Mouse (Mus musculus): ENCODE measurements at regions not wholly inside any gene's neighbourhood (a gene's known extent, or its start where the extent isn't known, plus 50 kb on each side); places are given as distances from the start of the nearest gene placed in this dataset.

DNA sequence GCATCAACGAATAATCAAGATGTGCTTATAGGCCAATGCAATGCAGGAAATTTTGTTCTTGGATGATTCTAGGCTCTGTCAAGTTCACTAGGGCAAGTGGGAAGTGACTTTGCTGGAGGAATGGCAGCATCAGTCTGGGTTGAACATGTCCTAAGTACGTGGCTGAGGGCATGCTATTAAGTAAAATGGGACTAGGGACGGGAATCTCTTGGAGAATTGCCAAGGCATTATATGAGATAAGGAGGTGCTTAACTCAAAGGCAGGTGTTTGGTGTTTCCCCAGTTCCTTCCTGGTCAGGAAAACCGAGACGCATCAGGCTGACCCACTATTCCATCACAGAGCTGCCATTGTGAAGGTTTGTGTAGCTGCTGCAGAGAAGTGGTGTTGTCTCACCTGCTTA lies 307.0 kb downstream of the Med13l start:
- TF ChIP-seq CHD2 (IDR thresholded peaks at IDR 0.05; ENCODE audit: low read length) (no peak), USF2 (IDR thresholded peaks at IDR 0.05; ENCODE audit: borderline replicate concordance in 1 of 2, insufficient read depth in 1 of 2, low read depth in 1 of 2, low read length in 2 of 2) (no peak), POLR2AphosphoS5 (IDR thresholded peaks at IDR 0.05; ENCODE audit: borderline replicate concordance, low read depth, low read length) (no peak), CTCF (IDR thresholded peaks at IDR 0.05 in 2 of 3, conservative IDR thresholded peaks at IDR 0.05 in 1 of 3; ENCODE audit: control insufficient read depth in 1 of 3, insufficient read depth in 1 of 3, low read depth in 2 of 3, low read length in 3 of 3, poor library complexity in 1 of 3, severe bottlenecking in 1 of 3) (no peak), POLR2A (IDR thresholded peaks at IDR 0.05; ENCODE audit: control insufficient read depth in 1 of 2, insufficient read depth in 1 of 2, low read depth in 1 of 2, low read length in 2 of 2, poor library complexity in 1 of 2) (no peak), GABPA (IDR thresholded peaks at IDR 0.05; ENCODE audit: low read depth, low read length) (no peak), JUND (IDR thresholded peaks at IDR 0.05; ENCODE audit: low read depth, low read length) (no peak), TBP (IDR thresholded peaks at IDR 0.05; ENCODE audit: low read depth, low read length) (no peak), ELF1 (IDR thresholded peaks at IDR 0.05; ENCODE audit: low read depth, low read length) (no peak), GATA1 (IDR thresholded peaks at IDR 0.05; ENCODE audit: low read depth, low read length) (no peak), BHLHE40 (IDR thresholded peaks at IDR 0.05; ENCODE audit: borderline replicate concordance, low read depth, low read length) (no peak), RAD21 (IDR thresholded peaks at IDR 0.05; ENCODE audit: low read depth, low read length) (no peak), MYC (IDR thresholded peaks at IDR 0.05; ENCODE audit: low read depth, low read length) (no peak), ZNF384 (IDR thresholded peaks at IDR 0.05; ENCODE audit: low read depth, low read length) (no peak)
